19 mouse cellular contexts compared by ENCODE assay signal in the genomic region with DNA sequence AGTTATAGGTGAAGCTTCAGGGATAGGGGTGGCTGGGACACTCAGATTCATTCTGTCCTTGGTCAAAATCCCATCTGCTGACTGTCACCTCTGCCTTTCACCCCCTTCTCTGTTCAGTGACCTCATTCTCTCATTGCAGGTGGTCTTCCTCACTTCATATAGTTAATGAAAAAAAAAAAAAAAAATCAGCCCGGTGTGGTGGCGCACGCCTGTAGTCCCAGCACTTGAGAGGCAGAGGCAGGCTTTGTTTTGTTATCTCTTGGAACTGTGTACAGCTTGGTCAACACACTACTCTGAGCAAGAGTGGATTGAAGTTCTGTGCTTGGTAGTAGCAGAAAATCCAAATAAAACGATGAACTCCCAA. TPM values are rescaled to one million over a fixed set of nuclear protein-coding genes. Genes with fewer than 3 reads are reported as not detected.
"Had no signal": no experiment of that assay in that cellular context is flagged by ENCODE, and none has a peak within 500 bp of the region (broad histone marks: within the 10 kb centered on the region; RNA-seq: fewer than 3 reads in every experiment).

No protein-coding gene starts in this region.

- H3K27ac ChIP-seq: lung, embryonic 15.5 days; macrophage; neural tube, embryonic 12.5 days; neural tube, embryonic 15.5 days had no signal

- DNase-seq: liver, postnatal 0 days; lung, adult 2 months; lung, postnatal 14 days; lung, postnatal 36 days; midbrain, embryonic 14.5 days; retina, postnatal 1 day; right cerebral cortex, adult 18-20 months; right cerebral cortex, postnatal 25 days; right cerebral cortex, postnatal 4 days; spleen, adult 18-20 months; thymus, adult 18-20 months; thymus, postnatal 14 days; thymus, postnatal 36 days had no signal

- H3K9me3 ChIP-seq: lung, embryonic 15.5 days; megakaryocyte, embryonic 14.5 days; neural tube, embryonic 12.5 days; neural tube, embryonic 15.5 days had no signal

- H3K9ac ChIP-seq: liver, postnatal 0 days; lung, embryonic 15.5 days; neural tube, embryonic 12.5 days; neural tube, embryonic 15.5 days had no signal

- H3K4me1 ChIP-seq: lung, embryonic 15.5 days; megakaryocyte, embryonic 14.5 days; neural tube, embryonic 12.5 days had no signal

- H3K36me3 ChIP-seq: lung, embryonic 15.5 days; neural tube, embryonic 12.5 days; neural tube, embryonic 15.5 days had no signal

- H3K27me3 ChIP-seq: lung, embryonic 15.5 days; megakaryocyte, embryonic 14.5 days; neural tube, embryonic 12.5 days; neural tube, embryonic 15.5 days had no signal

- H3K4me3 ChIP-seq: lung, embryonic 15.5 days; megakaryocyte, embryonic 14.5 days; myocyte; neural tube, embryonic 12.5 days; neural tube, embryonic 15.5 days had no signal

RNA-seq across cellular contexts. Expression of a gene that starts 44.5 kb away (rescaled TPM):
- polyA plus RNA-seq: macrophage had no signal
